Mouse (Mus musculus) CD4-positive helper T cell, adult 2 months (primary cell): ENCODE data around the gene Gm3696.
"Not testable (repeated sequence)": the region's sequence is repeated elsewhere in the genome, so short reads cannot be mapped to it uniquely, and the experiment has no call there.

Experiments used
- DNase-seq: peaks from one replicate; pipeline ENCODE4 v3.0.0-alpha.2; 2012; ENCODE audit warnings: low read depth, missing footprints, low spot score

Gm3696 gene

DNA sequence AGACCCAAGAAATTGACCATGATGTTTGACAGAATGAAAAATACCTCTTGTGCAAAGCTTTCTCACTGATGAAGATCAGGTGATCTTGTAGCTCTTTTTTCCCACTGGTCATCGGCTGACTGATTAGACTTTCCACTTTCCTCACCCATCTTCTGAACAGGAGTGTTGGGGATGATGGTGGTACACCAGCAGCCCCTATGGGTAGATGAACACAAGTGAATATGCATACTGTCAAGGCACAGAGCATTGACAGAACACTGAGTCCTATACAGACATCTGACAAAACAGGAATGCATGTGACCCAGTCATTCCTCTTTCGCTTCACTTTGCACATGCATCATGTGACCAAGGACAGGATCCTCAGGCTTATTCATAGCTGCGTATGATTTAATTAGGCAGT lies at the start of gene Gm3696:
TSS of gene Gm3696 (minus strand) at position 101 of the 400 bp plus-strand sequence.
- DNase-seq: not testable (repeated sequence)

DNA sequence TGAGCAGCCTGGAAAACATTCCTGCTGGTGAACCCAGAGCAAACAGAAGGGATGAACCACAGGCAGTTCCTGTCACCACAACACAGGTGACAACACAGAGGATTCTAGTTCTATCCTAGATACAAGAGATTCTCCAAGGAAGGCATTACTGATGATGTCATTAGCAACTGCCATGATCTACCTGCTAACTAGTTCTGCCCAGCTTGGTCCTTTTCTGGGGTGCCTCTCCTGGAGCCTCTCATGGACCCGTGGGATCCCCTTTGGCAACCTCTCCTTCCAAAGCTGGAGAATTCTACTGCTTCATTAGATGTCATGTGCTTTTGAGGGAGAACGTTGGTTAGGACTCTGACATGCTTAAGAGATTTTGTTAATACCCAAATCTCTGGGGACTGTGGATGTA lies 24.9 kb upstream of the Gm3696 start, which contains the start of gene Gm6676:
TSS of gene Gm6676 (minus strand) at position 101 of the 400 bp plus-strand sequence.
- DNase-seq: not testable (repeated sequence)

DNA sequence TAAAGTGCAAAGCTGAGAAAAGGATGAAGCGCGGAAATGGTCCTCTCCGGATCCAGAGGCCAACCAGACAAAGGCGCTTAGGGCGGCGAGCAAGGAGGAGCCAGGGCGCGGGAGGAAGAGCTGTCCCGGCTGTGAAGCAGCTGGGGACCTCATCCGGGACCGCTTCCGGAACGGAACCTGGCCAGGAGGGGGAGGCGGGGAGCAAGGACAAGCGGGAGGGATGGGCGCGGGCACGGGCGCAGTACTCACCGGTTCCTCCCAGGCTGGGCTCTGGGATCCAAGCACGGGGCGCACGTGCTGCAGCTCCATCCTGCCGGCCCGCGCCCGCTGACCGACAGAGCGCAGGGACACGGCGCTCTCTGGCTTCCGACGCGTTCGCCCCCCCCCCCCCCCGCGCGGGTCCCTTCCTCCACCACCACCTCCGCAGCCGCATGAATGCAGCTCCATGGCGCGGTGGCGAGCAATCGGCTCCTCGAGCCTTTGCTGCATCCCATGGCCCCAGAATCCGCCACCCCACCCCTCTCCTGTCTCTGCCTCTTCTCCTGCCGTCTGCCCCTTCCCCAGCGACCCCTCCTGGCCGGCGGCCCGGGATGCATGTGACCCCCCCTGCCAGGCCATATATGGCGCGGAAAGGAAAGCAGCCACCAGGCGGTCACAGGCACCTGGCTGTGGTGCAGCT lies 4.8 kb upstream of the Gm3696 start:
- DNase-seq: peak; percentile 35

DNA sequence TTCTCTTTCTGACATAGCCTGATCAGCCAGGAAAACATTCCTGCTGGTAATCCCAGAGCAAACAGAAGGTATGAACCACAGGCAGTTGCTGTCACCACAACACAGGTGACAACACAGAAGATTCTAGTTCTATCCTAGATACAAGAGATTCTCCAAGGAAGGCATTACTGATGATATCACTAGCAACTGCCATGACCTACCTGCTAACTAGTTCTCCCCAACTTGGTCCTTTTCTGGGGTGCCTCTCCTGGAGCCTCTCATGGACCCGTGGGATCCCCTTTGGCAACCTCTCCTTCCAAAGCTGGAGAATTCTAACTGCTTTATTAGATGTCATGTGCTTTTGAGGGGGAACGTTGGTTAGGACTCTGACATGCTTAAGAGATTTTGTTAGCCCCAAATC lies 55.6 kb downstream of the Gm3696 start, which contains the start of gene Gm3685:
TSS of gene Gm3685 (minus strand) at position 101 of the 400 bp plus-strand sequence.
- DNase-seq: not testable (repeated sequence)
